Mouse (Mus musculus) heart, postnatal 10 days (tissue): ENCODE results near the gene Myl10. TPM values are rescaled to one million over a fixed set of nuclear protein-coding genes. Genes with fewer than 3 reads are reported as not detected.
A peak's percentile ranks its signal among the peaks of the same experiment; 100 is the strongest.
"Not testable (repeated sequence)": the region's sequence is repeated elsewhere in the genome, so short reads cannot be mapped to it uniquely, and the experiment has no call there.

Source experiments
- DNase-seq, 2 experiments: peaks; one replicate each; pipeline ENCODE4 v3.0.0; 2021
- intact Hi-C: fragments of 180-260 bp; cut with DNase I; formaldehyde crosslinking; loops from one replicate; pipeline ENCODE4 v1.15.1; 2025
- total RNA-seq, 2 experiments: library from RNA; stranded (reverse); gene quantifications; 2 replicates each; pipeline ENCODE4 v1.2.3; 2021

The Myl10 gene
- total RNA-seq, 2 experiments from 2014 or later, result not detected

DNA sequence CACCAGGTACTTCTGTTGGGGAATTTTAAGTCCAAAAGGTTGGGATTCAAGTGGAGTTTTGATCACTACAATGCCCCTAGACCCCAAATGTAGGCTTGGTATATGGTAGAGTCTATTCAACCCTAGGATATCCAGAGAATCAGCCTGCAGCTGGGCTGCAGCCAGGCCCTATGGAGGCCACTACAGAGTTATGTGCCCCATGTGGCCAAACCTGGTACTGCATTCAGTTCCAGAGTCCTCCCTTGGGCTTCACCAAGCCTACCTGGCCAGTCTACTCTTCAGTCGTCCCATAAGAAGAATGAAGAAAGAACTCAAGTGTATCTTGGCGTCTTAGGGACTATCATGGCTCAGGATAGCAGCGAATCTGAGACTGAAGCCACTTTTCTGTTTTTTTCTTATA is 10.8 kb downstream of the Myl10 start:
- DNase-seq, result peak; percentile 72 to 85
- intact Hi-C loops, result loop anchor here (2.0 kb wide), 1 partner anchor 445 kb away; no protein-coding TSS in a partner anchor

- no peak for DNase-seq
- intact Hi-C loops, result loop anchor here (2.0 kb wide), 1 partner anchor 445 kb away; no protein-coding TSS in a partner anchor
These were observed 11.2 kb downstream of the Myl10 start for GRCm38 (mm10) chr5:136704151-136704550.

GRCm38 (mm10) chr5:136705532-136705931 is 12.6 kb downstream of the Myl10 start:
- intact Hi-C loops, result loop anchor here (2.0 to 5.0 kb wide), 4 partner anchors 138 to 503 kb away; partner anchors contain the start of gene Cux1
- peak in 1 of 2 experiments; percentile 23 for DNase-seq

DNA sequence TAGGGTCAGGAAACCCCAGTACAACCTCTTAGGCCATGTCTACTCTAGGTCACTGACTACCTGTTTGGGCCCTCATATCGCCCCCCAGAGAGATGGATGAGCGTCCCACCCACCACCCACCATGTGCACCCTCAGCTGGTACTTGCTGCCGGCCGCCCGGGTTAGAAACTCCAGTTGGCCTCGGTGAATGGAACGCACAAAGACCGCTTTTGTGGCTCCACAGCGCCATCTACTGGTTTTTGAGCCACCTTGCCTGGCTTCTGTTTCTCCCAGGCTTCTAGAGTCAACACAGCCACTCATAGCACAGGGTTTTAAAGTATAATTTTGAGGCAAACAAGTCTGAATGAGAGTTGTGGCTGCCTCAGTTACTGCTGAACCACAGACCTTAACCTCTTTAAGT is 13.9 kb downstream of the Myl10 start:
- intact Hi-C loops, result loop anchor here (5.0 kb wide), 3 partner anchors 140 to 505 kb away; partner anchors contain the start of gene Cux1
- DNase-seq, result peak; percentile 80 to 88

GRCm38 (mm10) chr5:136708116-136708515 is 15.2 kb downstream of the Myl10 start:
- DNase-seq, result no peak
- intact Hi-C loops, result loop anchor here (5.0 kb wide), 3 partner anchors 141 to 506 kb away; partner anchors contain the start of gene Cux1

DNA sequence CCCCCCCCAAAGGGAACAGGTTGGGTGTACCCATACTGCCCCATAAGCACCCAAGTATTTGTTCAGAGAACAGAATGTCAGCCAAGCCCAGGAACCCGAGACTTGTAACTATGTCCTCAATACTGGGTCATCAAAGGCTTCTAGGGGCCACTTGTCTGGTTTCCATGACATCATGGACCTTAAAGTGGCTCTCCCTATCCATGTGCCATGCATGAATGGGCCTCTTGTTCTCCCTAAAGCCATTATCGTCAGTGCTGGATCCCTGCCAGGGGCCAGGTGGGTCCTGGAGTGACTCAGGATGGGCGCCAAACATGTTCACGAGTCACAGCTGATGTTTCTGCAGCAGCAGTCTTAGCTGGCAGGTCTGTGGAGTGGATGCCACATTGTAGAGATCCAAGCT is 17.8 kb downstream of the Myl10 start:
- intact Hi-C loops, result no loop called here

DNA sequence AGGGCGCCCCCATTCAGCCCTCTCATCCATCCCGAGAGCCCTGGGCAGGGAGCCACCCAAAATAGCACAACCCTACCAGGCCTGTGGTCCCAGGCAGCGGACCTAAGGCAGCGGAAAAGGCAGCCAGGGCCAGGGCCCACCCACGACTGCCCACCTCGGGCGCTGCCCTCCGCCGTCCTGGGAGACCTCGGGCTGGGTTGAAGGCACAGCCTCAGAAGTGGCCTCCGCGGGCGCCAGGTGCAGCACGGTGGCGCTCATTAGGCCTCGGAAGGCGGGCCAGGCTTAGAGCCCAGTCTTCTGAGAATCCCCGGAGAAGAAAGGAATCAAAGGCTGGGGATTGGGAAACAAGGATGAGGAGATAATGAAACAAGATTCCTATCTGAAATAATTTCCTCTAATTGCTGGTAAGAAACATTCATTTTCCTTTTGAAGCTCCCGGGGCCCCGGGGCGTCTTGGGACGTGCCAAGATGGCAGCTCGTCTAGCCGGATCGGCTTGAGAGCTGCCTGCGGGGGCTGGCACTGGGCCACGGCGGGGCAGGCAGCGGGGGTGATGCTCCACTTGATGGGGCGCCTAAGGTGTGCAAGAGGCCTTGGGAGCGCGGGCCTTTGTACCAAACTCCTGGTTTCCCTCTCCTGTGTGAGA is 21.4 kb downstream of the Myl10 start:
- intact Hi-C loops, result no loop called here
- DNase-seq, result no peak

More for the DNA sequence above, 17.8 kb downstream of the Myl10 start:
- DNase-seq, result no peak

GRCm38 (mm10) chr5:136714879-136715278 is 21.9 kb downstream of the Myl10 start:
- DNase-seq, result peak in 1 of 2 experiments; percentile 57
- intact Hi-C loops, result no loop called here

DNA sequence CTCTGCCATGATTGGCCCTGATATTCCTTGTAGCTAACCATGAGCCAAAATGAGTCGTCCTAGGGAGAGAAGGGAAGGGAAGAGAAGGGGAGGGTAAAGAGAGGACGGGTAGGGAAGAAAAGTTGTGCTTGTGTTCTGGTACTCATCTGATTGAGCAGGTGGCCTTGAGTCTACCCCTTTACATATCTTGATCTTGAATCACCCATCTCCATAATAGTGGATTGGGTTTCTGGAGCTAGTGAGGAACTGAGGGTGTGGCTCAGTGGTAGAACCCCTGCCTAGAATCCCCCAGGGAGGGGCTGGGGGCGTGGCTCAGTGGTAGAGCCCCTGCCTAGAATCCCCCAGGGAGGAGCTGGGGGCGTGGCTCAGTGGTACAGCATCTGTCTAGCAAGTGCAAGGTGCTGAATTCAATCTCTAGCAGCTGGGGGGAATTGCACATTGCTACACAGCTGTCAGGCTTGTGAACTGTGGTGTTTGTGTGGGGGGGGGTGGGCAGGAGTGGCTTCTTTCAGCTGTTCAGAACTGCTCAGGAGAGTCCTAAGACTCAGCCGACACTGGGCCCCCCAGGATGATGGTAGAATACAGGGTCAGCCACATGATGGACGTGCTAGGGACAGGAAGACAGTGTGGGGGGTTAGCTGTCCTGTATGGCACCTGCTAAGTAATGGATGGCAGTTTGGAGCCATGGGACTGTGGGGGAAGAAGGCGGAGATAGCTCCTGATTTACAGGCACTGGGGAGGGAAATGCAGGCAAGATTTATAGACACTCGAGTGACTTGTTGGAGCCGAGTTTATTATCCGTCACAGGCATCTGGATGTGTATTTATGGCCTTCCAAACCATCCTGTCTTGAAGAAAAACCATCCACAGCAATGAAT is 24.0 kb downstream of the Myl10 start:
- DNase-seq, result no peak
- intact Hi-C loops, result no loop called here

DNA sequence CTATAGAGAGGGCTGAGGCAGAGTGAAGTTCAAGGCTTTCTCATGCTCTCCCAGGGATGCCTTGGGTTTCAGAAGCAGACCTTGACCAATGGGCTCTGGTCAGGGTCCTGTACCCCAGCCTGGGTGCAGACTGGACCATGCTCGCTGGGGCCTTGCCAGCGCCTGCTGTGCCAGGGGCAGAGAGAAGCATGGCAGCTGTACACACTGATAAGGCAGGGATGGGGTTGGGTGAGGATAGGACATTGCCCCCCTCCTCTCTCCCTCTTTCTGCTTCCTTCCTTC is 24.6 kb downstream of the Myl10 start:
- intact Hi-C loops, result no loop called here

GRCm38 (mm10) chr5:136718656-136719055 is 25.7 kb downstream of the Myl10 start:
- intact Hi-C loops, result no loop called here
- DNase-seq, result no peak

More for the DNA sequence above, 24.6 kb downstream of the Myl10 start:
- DNase-seq, result no peak

DNA sequence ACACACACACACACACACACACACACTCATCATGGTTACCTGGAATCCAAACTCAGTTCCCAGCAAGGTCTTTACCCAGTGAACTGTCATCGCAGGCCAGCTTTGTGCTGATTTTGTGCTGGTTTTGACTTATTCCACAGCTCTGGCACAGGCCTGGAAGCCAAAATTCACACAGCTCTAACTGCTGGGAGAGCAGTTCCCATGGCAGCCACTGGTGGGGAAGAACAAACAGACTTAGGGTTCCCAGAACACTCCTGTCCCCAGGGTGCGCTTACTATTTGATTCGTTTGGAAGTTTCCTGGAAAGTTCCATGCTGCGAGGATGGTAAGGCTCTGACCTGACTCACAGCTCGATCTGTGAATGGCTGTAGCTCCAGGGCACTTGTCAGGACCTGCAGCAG is 28.6 kb downstream of the Myl10 start:
- no peak for DNase-seq
- intact Hi-C loops, result no loop called here

DNA sequence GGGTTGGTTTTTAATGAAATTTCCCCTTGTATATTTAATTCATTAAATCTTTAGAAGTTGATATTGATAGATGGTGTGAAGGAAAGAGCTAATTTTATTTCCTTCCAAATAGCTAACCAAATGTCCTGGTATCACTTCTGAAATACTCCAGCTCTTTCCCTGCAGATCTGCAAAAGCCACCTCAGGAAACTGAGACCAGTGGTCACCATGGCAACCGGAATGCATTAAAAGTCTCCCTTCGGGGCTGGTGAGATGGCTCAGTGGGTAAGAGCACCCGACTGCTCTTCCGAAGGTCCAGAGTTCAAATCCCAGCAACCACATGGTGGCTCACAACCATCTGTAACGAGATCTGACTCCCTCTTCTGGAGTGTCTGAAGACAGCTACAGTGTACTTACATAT is 33.3 kb downstream of the Myl10 start:
- intact Hi-C loops, DNase-seq: not testable (repeated sequence)

- intact Hi-C loops, result no loop called here
- DNase-seq, result no peak
These were observed 46.0 kb downstream of the Myl10 start for GRCm38 (mm10) chr5:136738918-136739317.

- intact Hi-C loops, result no loop called here
- no peak for DNase-seq
These were observed 53.6 kb downstream of the Myl10 start for GRCm38 (mm10) chr5:136746596-136746995.

Other genes starting within 250 kb of the Myl10 start
- 100 to 1,000 TPM; 113 to 119 TPM for gene Cux1, start 125.7 kb upstream of the Myl10 start, total RNA-seq
- gene Col26a1, start 190.1 kb downstream of the Myl10 start, total RNA-seq, result 10 to 100 TPM in 1 of 2 experiments, 1 to 10 TPM in 1; 9.7 to 12.7 TPM
- gene Ift22, start 215.0 kb downstream of the Myl10 start, total RNA-seq, result 10 to 100 TPM; 14.4 to 17.2 TPM